In the genomic region with DNA sequence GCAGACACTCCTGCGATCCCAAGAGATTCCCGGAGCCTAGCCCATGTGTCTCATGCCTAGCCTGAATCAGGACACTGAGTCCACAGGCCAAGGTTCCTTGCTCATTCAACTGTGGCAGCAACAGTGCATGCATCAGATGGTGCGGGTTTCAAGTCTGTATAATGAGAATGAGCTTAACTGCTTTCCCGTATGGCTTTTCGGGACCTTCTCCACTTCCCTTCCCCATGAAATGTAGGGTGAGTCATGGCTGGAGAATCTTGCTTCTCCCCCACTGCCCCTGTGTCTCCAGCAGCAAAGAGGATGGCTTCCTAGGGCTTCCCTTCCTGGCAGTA, we compare ENCODE assay signal across 13 mouse cellular contexts.
DNase-seq lines count a peak whose midpoint lies in the region; ATAC-seq and TF ChIP-seq lines count a peak whose summit lies in the region.
"Had no signal": no experiment of that assay in that cellular context is flagged by ENCODE, and none has a peak within 500 bp of the region (broad histone marks: within the 10 kb centered on the region; RNA-seq: fewer than 3 reads in every experiment).

No protein-coding gene starts in this region.

- H3K27ac ChIP-seq in embryonic facial prominence, embryonic 10.5 days (replicated peaks), result peak overlapping the region; percentile 59
- H3K27ac ChIP-seq in heart, postnatal 0 days (ENCODE audit: low read depth), result peak overlapping the region; percentile 62
- no peak overlapping the region for H3K27ac ChIP-seq in limb, embryonic 13.5 days
- H3K27ac ChIP-seq in liver, embryonic 12.5 days, result no peak overlapping the region

- H3K9ac ChIP-seq in heart, postnatal 0 days (replicated peaks; ENCODE audit: low read depth, low read length), result no peak overlapping the region
- H3K9ac ChIP-seq in limb, embryonic 13.5 days, result 0 out of 2 replicates have a peak overlapping the region, but pooled peaks have one; percentile 25
- no peak overlapping the region for H3K9ac ChIP-seq in liver, embryonic 12.5 days

- TF ChIP-seq CTCF in heart, postnatal 0 days (IDR thresholded peaks at IDR 0.05; ENCODE audit: low read depth), result no peak

- H3K4me3 ChIP-seq in embryonic facial prominence, embryonic 10.5 days, result no peak overlapping the region
- no peak overlapping the region for H3K4me3 ChIP-seq in heart, postnatal 0 days (ENCODE audit: low read depth, low read length)
- no peak overlapping the region for H3K4me3 ChIP-seq in limb, embryonic 13.5 days
- H3K4me3 ChIP-seq in liver, embryonic 12.5 days, result no peak overlapping the region
- H3K4me3 ChIP-seq: megakaryocyte, embryonic 14.5 days had no signal

- TF ChIP-seq EP300 in heart, postnatal 0 days (IDR thresholded peaks at IDR 0.05; ENCODE audit: low read depth), result no peak

- peaks cover 55% of the 10 kb centered on the region for H3K4me1 ChIP-seq in embryonic facial prominence, embryonic 10.5 days
- H3K4me1 ChIP-seq in heart, postnatal 0 days (ENCODE audit: control insufficient read depth, insufficient read depth), result peaks cover 49% of the 10 kb centered on the region
- peaks cover 56% of the 10 kb centered on the region for H3K4me1 ChIP-seq in limb, embryonic 13.5 days
- peaks cover 21% of the 10 kb centered on the region; the same call in 1 of the 2 replicates for H3K4me1 ChIP-seq in liver, embryonic 12.5 days

- H3K36me3 ChIP-seq in embryonic facial prominence, embryonic 10.5 days (replicated peaks), result no peaks in the 10 kb centered on the region
- H3K36me3 ChIP-seq in heart, postnatal 0 days (replicated peaks; ENCODE audit: control insufficient read depth, insufficient read depth, low read length), result no peaks in the 10 kb centered on the region
- H3K36me3 ChIP-seq in limb, embryonic 13.5 days, result no peaks in the 10 kb centered on the region
- no peaks in the 10 kb centered on the region for H3K36me3 ChIP-seq in liver, embryonic 12.5 days
- H3K36me3 ChIP-seq: G1E had no signal

- peak; percentile 59 for DNase-seq in kidney, adult 11 months
- no peak for DNase-seq in kidney, postnatal 10 days
- DNase-seq in embryonic facial prominence, embryonic 10.5 days (ENCODE audit: low spot score), result no peak
- no peak for DNase-seq in heart, postnatal 0 days (ENCODE audit: low spot score)
- no peak for DNase-seq in adrenal gland, adult 8-10 months
- DNase-seq: adrenal gland, postnatal 36 days; cerebellum, postnatal 10 days; liver; right cerebral cortex, postnatal 4 days had no signal

- ATAC-seq in heart, postnatal 0 days (ENCODE audit: insufficient read depth, low read depth), result peak; percentile 29; the same call in 1 of the 2 replicates
- no peak for ATAC-seq in limb, embryonic 13.5 days (ENCODE audit: low FRiP score, low read depth)
- no peak for ATAC-seq in liver, embryonic 12.5 days

- H3K9me3 ChIP-seq in embryonic facial prominence, embryonic 10.5 days, result peaks cover 2% of the 10 kb centered on the region; the same call in 1 of the 2 replicates
- H3K9me3 ChIP-seq in heart, postnatal 0 days (replicated peaks; ENCODE audit: control insufficient read depth, low read length), result no peaks in the 10 kb centered on the region
- no peaks in the 10 kb centered on the region for H3K9me3 ChIP-seq in limb, embryonic 13.5 days
- no peaks in the 10 kb centered on the region for H3K9me3 ChIP-seq in liver, embryonic 12.5 days (replicated peaks)
- H3K9me3 ChIP-seq: G1E had no signal

- H3K27me3 ChIP-seq in embryonic facial prominence, embryonic 10.5 days (replicated peaks; ENCODE audit: low read depth, poor library complexity, severe bottlenecking), result no peaks in the 10 kb centered on the region
- H3K27me3 ChIP-seq in heart, postnatal 0 days (ENCODE audit: control insufficient read depth, insufficient read depth, low read length), result no peaks in the 10 kb centered on the region
- no peaks in the 10 kb centered on the region for H3K27me3 ChIP-seq in limb, embryonic 13.5 days
- no peaks in the 10 kb centered on the region for H3K27me3 ChIP-seq in liver, embryonic 12.5 days (replicated peaks)

- 77% methylated on average over 5 of the region's 5 CpGs for WGBS in embryonic facial prominence, embryonic 10.5 days
- WGBS in heart, postnatal 0 days, result 43% methylated on average over 5 of the region's 5 CpGs
- WGBS in limb, embryonic 13.5 days, result 71% methylated on average over 5 of the region's 5 CpGs
- WGBS in liver, embryonic 12.5 days (ENCODE audit: insufficient replicate concordance), result 51% methylated on average over 5 of the region's 5 CpGs

- H3K4me2 ChIP-seq in heart, postnatal 0 days (ENCODE audit: low read depth, low read length), result no peak overlapping the region
- H3K4me2 ChIP-seq in limb, embryonic 13.5 days (replicated peaks), result no peak overlapping the region
- no peak overlapping the region for H3K4me2 ChIP-seq in liver, embryonic 12.5 days

Comparison
In these comparisons a context has a peak if more than half of its experiments do, and no peak if none do; other contexts are left out.
1. H3K27ac ChIP-seq: peak in embryonic facial prominence, embryonic 10.5 days (single experiment) and heart, postnatal 0 days (single experiment); none in limb, embryonic 13.5 days (single experiment) and liver, embryonic 12.5 days (single experiment).